In the genomic region with DNA sequence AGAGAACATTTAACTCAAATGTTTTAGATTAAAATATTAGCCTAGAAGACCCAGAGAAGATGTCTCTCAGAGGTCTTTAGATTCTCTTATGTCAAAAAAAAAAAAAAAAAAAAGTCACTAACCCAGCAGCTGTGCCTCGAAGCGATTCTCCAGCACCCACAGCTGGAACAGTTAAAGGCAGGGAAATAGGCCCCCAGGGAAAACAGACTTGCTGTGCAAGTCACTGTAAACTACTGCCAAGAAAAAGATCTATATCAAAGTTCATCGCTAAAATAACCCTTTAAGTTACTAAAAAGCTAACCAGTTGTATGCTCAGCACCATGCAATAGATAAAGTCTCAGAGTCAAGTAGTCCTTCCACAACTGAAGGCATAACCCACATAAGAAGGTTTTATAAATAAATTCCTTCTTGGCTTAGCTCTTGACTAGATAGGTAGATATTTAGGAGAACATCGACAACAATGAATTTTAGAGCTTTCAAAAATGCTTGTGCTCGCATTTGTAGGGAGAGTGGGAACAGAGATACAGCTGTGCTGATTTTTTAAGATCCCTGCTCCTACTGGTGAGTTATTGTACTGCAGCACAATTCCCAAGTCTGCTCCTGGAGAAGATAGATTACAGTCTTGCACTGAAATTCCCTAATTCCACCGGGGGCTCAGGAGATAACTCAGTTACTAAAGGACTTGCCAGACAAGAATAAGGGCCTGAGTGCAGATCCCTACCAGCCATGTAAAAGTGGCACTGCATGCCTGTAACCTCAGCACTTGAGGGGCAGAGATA, we compare ENCODE assay signal across 14 mouse cellular contexts. TPM values are rescaled to one million over a fixed set of nuclear protein-coding genes. Genes with fewer than 3 reads are reported as not detected.
DNase-seq lines count a peak whose midpoint lies in the region; TF ChIP-seq lines count a peak whose summit lies in the region.
"Had no signal": no experiment of that assay in that cellular context is flagged by ENCODE, and none has a peak within 500 bp of the region (broad histone marks: within the 10 kb centered on the region; RNA-seq: fewer than 3 reads in every experiment).

No protein-coding gene starts in this region.

- peak; percentile 5 for DNase-seq in adrenal gland, postnatal 14 days
- DNase-seq in adrenal gland, adult 8-10 months = no peak
- no peak for DNase-seq in left cerebral cortex, adult 2 months (ENCODE audit: extremely low spot score in 1 of 2, low spot score in 2 of 2)
- DNase-seq in left cerebral cortex, adult 18-20 months (ENCODE audit: low spot score in 2 of 2) = no peak
- DNase-seq in R1 (ENCODE audit: low read depth, low spot score) = peak; percentile 68
- peak; percentile 16 for DNase-seq in induced T-regulatory cell, adult 2 months (ENCODE audit: low read depth)
- DNase-seq in cerebellum, adult 11-12 months = no peak
- DNase-seq in yolk sac, embryonic 10.5 days (ENCODE audit: low spot score) = no peak

- H3K27ac ChIP-seq in left cerebral cortex, adult 2 months = no peak overlapping the region
- H3K27ac ChIP-seq: embryonic facial prominence, embryonic 12.5 days; hindbrain, embryonic 12.5 days; lung, embryonic 15.5 days; stomach, embryonic 15.5 days had no signal

- TF ChIP-seq CTCF in left cerebral cortex, adult 2 months (IDR thresholded peaks at IDR 0.05) = peak; percentile 42

- H3K4me3 ChIP-seq in left cerebral cortex, adult 2 months = no peak overlapping the region
- H3K4me3 ChIP-seq: embryonic facial prominence, embryonic 12.5 days; hindbrain, embryonic 12.5 days; lung, embryonic 15.5 days; stomach, embryonic 15.5 days had no signal

- intact Hi-C loops in left cerebral cortex, adult 2 months (cut with DNase I) = no loop called here

RNA-seq across cellular contexts. Expression of gene Rbmxl1, which starts 31.5 kb away (rescaled TPM):
- 59.8 and 66.2 TPM in 2 replicates for total RNA-seq in adrenal gland, postnatal 14 days (2021)
- total RNA-seq in adrenal gland, adult 8-10 months (2022) = 10 to 100 TPM; 42.4 to 49.9 (median 43.9) TPM
- 10 to 100 TPM; 52.4 to 54.2 TPM for total RNA-seq in left cerebral cortex, adult 2 months (2021)
- total RNA-seq in left cerebral cortex, adult 18-20 months (2021) = 10 to 100 TPM; 58.3 to 60.2 TPM

RNA-seq across cellular contexts. Expression of gene Slc10a7, which starts 31.9 kb away (rescaled TPM):
- total RNA-seq in adrenal gland, postnatal 14 days (2021) = 16.6 and 19.8 TPM in 2 replicates
- total RNA-seq in adrenal gland, adult 8-10 months (2022) = 10 to 100 TPM; 14.7 to 22.9 (median 21.8) TPM
- 1 to 10 TPM; 6.5 to 7.3 TPM for total RNA-seq in left cerebral cortex, adult 2 months (2021)
- total RNA-seq in left cerebral cortex, adult 18-20 months (2021) = 10 to 100 TPM in 1 of 2 experiments, 1 to 10 TPM in 1; 6.2 to 10.5 TPM

RNA-seq across cellular contexts. Expression of gene Pou4f2, which starts 40.8 kb away (rescaled TPM):
- not detected in 2 replicates for total RNA-seq in adrenal gland, postnatal 14 days (2021)
- total RNA-seq in adrenal gland, adult 8-10 months (2022) = not detected
- not detected for total RNA-seq in left cerebral cortex, adult 2 months (2021)
- total RNA-seq in left cerebral cortex, adult 18-20 months (2021) = not detected
- total RNA-seq: gastrocnemius, postnatal 4 days; layer of hippocampus, postnatal 10 days had no signal

Comparison
In these comparisons a context has a peak if more than half of its experiments do, and no peak if none do; other contexts are left out.
1. DNase-seq: peak in adrenal gland, postnatal 14 days (single experiment), R1 (single experiment) and induced T-regulatory cell, adult 2 months (single experiment); none in adrenal gland, adult 8-10 months (single experiment), left cerebral cortex, adult 2 months (0 of 2), left cerebral cortex, adult 18-20 months (0 of 2), cerebellum, adult 11-12 months (single experiment) and yolk sac, embryonic 10.5 days (single experiment).